Mouse (Mus musculus): ENCODE measurements around the gene Slc4a10. TPM values are rescaled to one million over a fixed set of nuclear protein-coding genes. Genes with fewer than 3 reads are reported as not detected.

The Slc4a10 gene
- polyA plus RNA-seq, 1 experiment from 2014 or later = 0.20 TPM

DNA sequence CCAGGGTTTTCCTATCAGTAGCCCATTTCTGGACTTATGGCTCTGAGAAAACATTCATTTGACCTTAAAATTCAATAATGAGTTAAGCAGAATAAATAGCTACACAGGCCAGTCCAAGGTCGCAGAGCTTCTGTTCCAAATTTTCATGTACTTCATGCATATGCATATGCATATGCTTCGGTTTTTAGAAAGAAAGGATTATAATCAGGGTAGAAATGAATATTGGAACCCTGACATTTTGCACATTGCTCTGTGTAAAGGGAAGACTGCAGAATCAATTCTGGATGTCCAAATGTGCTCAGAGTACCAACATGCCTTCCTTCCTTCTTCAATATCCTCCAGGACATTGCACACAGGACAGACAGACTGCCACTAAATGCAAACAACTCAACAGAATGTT is 261.2 kb downstream of the Slc4a10 start:
- Histone ChIP-seq H3K4me3 (ENCODE audit: low read length) (no peak overlapping the region), H3K4me1 (ENCODE audit: insufficient read depth, low read length) (no peaks in the 10 kb centered on the region), H3K9ac (replicated peaks; ENCODE audit: low read length) (no peak overlapping the region), H3K27ac (ENCODE audit: low read length) (no peak overlapping the region), H3K4me2 (replicated peaks; ENCODE audit: low read depth, low read length) (no peak overlapping the region), H3K27me3 (ENCODE audit: insufficient read depth, low read length) (no peaks in the 10 kb centered on the region), H3K36me3 (ENCODE audit: insufficient read depth, low read length) (no peaks in the 10 kb centered on the region), H3K9me3 (ENCODE audit: low read length) (no peaks in the 10 kb centered on the region)
- 87% methylated on average over 2 of the region's 2 CpGs for WGBS
- ATAC-seq (ENCODE audit: low FRiP score, low TSS enrichment) = no peak

- no peaks in the 10 kb centered on the region for H3K9me3 ChIP-seq (ENCODE audit: low read length)
- no peak overlapping the region for H3K4me2 ChIP-seq (replicated peaks; ENCODE audit: low read depth, low read length)
- WGBS = 85% methylated on average over 2 of the region's 2 CpGs
- H3K27ac ChIP-seq (ENCODE audit: low read length) = no peak overlapping the region
- H3K4me3 ChIP-seq (ENCODE audit: low read length) = no peak overlapping the region
- H3K27me3 ChIP-seq (ENCODE audit: insufficient read depth, low read length) = no peaks in the 10 kb centered on the region
- ATAC-seq (ENCODE audit: low FRiP score, low TSS enrichment) = no peak
- no peak overlapping the region for H3K9ac ChIP-seq (replicated peaks; ENCODE audit: low read length)
- no peaks in the 10 kb centered on the region for H3K36me3 ChIP-seq (ENCODE audit: insufficient read depth, low read length)
- no peaks in the 10 kb centered on the region for H3K4me1 ChIP-seq (ENCODE audit: insufficient read depth, low read length)
Observed at GRCm38 (mm10) chr2:62316930-62317329, 270.7 kb downstream of the Slc4a10 start.

GRCm38 (mm10) chr2:62319489-62319888 is 273.2 kb downstream of the Slc4a10 start:
- no peak for ATAC-seq (ENCODE audit: low FRiP score, low TSS enrichment)
- Histone ChIP-seq H3K36me3 (ENCODE audit: insufficient read depth, low read length) (no peaks in the 10 kb centered on the region), H3K9me3 (ENCODE audit: low read length) (no peaks in the 10 kb centered on the region), H3K9ac (replicated peaks; ENCODE audit: low read length) (no peak overlapping the region), H3K27ac (ENCODE audit: low read length) (no peak overlapping the region), H3K4me3 (ENCODE audit: low read length) (no peak overlapping the region), H3K4me1 (ENCODE audit: insufficient read depth, low read length) (no peaks in the 10 kb centered on the region), H3K27me3 (ENCODE audit: insufficient read depth, low read length) (no peaks in the 10 kb centered on the region), H3K4me2 (replicated peaks; ENCODE audit: low read depth, low read length) (no peak overlapping the region)
- WGBS = 85% methylated on average over 3 of the region's 3 CpGs

- Histone ChIP-seq H3K4me1 (ENCODE audit: insufficient read depth, low read length) (no peaks in the 10 kb centered on the region), H3K4me3 (ENCODE audit: low read length) (no peak overlapping the region), H3K9ac (replicated peaks; ENCODE audit: low read length) (no peak overlapping the region), H3K27ac (ENCODE audit: low read length) (no peak overlapping the region), H3K9me3 (ENCODE audit: low read length) (no peaks in the 10 kb centered on the region), H3K27me3 (ENCODE audit: insufficient read depth, low read length) (no peaks in the 10 kb centered on the region), H3K36me3 (ENCODE audit: insufficient read depth, low read length) (no peaks in the 10 kb centered on the region), H3K4me2 (replicated peaks; ENCODE audit: low read depth, low read length) (no peak overlapping the region)
- WGBS = 85% methylated on average over 9 of the region's 9 CpGs
- no peak for ATAC-seq (ENCODE audit: low FRiP score, low TSS enrichment)
Observed at GRCm38 (mm10) chr2:62323078-62323637, 276.9 kb downstream of the Slc4a10 start.

DNA sequence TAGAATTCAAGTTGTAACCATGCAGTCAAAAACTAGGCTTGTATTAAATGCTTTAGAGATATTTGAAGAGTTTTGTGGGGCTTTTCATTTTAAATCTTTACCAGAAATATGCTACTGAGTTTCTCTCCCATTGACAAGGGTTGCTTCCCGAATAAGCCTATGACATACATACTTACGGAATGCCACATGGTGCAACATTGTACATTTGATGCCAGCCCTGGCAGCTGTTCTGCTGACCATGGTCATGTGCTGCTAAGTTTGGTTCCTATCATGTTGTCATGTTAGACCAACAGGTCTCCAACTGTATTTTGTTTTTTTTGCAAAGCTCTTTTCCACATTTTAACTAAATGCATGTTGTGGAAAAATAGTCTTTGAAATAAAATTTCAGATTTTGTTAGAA is 279.1 kb downstream of the Slc4a10 start:
- 83% methylated on average over 2 of the region's 2 CpGs for WGBS
- H3K27me3 ChIP-seq (ENCODE audit: insufficient read depth, low read length) = no peaks in the 10 kb centered on the region
- no peak for ATAC-seq (ENCODE audit: low FRiP score, low TSS enrichment)
- H3K9ac ChIP-seq (replicated peaks; ENCODE audit: low read length) = no peak overlapping the region
- no peak overlapping the region for H3K4me3 ChIP-seq (ENCODE audit: low read length)
- no peaks in the 10 kb centered on the region for H3K9me3 ChIP-seq (ENCODE audit: low read length)
- no peaks in the 10 kb centered on the region for H3K4me1 ChIP-seq (ENCODE audit: insufficient read depth, low read length)
- H3K27ac ChIP-seq (ENCODE audit: low read length) = no peak overlapping the region
- no peaks in the 10 kb centered on the region for H3K36me3 ChIP-seq (ENCODE audit: insufficient read depth, low read length)
- H3K4me2 ChIP-seq (replicated peaks; ENCODE audit: low read depth, low read length) = no peak overlapping the region

- ATAC-seq (ENCODE audit: low FRiP score, low TSS enrichment) = no peak
- H3K27ac ChIP-seq (ENCODE audit: low read length) = no peak overlapping the region
- 68% methylated on average over 4 of the region's 4 CpGs for WGBS
Observed at GRCm38 (mm10) chr2:62331913-62332312, 285.7 kb downstream of the Slc4a10 start.

DNA sequence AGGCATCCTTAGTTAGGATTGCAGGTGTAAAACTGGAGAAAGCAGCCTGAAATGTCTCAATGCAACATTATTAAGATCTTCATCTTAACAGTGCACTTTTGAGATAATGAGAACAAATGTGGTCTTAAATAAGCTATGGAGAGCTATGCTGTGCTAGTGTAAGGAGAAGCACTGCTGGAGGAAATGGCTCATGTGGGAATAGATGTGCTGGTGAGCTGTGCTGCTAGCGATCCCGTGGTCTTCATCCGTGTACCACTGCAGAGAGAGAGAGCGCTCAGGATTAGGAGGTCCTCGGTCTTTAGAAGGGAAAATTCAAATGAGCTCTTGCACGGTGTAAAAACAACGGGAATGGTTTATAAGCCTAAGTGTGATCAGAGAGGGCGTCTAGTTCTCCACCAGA is 286.2 kb downstream of the Slc4a10 start:
- H3K4me1 ChIP-seq (ENCODE audit: insufficient read depth, low read length) = no peaks in the 10 kb centered on the region
- H3K36me3 ChIP-seq (ENCODE audit: insufficient read depth, low read length) = no peaks in the 10 kb centered on the region
- 76% methylated on average over 8 of the region's 8 CpGs for WGBS
- no peak for ATAC-seq (ENCODE audit: low FRiP score, low TSS enrichment)
- H3K9me3 ChIP-seq (ENCODE audit: low read length) = no peaks in the 10 kb centered on the region
- no peak overlapping the region for H3K9ac ChIP-seq (replicated peaks; ENCODE audit: low read length)
- no peak overlapping the region for H3K4me2 ChIP-seq (replicated peaks; ENCODE audit: low read depth, low read length)
- no peaks in the 10 kb centered on the region for H3K27me3 ChIP-seq (ENCODE audit: insufficient read depth, low read length)
- H3K27ac ChIP-seq (ENCODE audit: low read length) = no peak overlapping the region
- H3K4me3 ChIP-seq (ENCODE audit: low read length) = no peak overlapping the region

More at GRCm38 (mm10) chr2:62331913-62332312, 285.7 kb downstream of the Slc4a10 start:
- Histone ChIP-seq H3K4me2 (replicated peaks; ENCODE audit: low read depth, low read length) (no peak overlapping the region), H3K9me3 (ENCODE audit: low read length) (no peaks in the 10 kb centered on the region), H3K9ac (replicated peaks; ENCODE audit: low read length) (no peak overlapping the region), H3K27me3 (ENCODE audit: insufficient read depth, low read length) (no peaks in the 10 kb centered on the region), H3K36me3 (ENCODE audit: insufficient read depth, low read length) (no peaks in the 10 kb centered on the region), H3K4me1 (ENCODE audit: insufficient read depth, low read length) (no peaks in the 10 kb centered on the region), H3K4me3 (ENCODE audit: low read length) (no peak overlapping the region)

DNA sequence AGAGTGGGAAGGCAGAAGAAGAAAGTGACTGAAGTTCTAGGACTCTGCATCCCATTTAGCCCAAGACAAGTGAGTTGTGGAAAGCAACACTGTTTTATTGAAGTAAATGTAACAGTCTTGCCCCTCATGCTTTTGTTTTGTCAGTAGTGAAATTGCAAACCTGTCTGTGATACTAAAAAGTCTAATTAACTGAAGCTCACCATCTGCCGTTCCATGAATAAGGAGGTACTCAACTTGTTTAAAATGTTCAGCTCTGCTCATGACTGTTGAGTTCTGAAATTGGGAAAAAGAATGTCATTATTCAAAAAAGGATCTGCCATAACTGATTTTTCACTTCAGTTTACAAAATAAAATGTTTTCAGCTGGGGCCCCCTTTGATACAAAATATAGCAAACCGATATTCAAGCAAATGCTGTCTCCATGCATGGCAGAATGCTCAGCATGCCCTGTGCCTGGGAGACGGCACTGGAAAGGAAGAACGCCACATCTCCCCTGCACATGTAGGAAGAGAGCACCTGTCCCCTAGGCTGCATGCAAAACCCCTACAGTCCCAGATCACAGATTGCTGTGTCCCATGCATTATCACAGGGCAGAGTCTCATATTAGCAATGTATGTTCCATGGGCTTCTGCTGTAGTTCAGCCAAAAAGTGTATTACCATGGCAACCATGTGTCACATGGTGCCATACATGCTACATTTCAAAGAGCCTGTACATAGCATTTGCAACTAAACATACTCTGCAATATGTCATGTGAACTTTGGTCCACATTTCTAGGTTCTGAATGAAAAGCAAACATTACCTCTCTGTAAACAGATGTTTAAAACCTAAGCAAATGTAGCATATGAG is 288.4 kb downstream of the Slc4a10 start:
- no peak for ATAC-seq (ENCODE audit: low FRiP score, low TSS enrichment)
- 78% methylated on average over 4 of the region's 4 CpGs for WGBS
- no peaks in the 10 kb centered on the region for H3K9me3 ChIP-seq (ENCODE audit: low read length)
- H3K9ac ChIP-seq (replicated peaks; ENCODE audit: low read length) = no peak overlapping the region
- H3K4me3 ChIP-seq (ENCODE audit: low read length) = no peak overlapping the region
- no peak overlapping the region for H3K27ac ChIP-seq (ENCODE audit: low read length)
- no peaks in the 10 kb centered on the region for H3K4me1 ChIP-seq (ENCODE audit: insufficient read depth, low read length)
- H3K27me3 ChIP-seq (ENCODE audit: insufficient read depth, low read length) = no peaks in the 10 kb centered on the region
- H3K4me2 ChIP-seq (replicated peaks; ENCODE audit: low read depth, low read length) = no peak overlapping the region
- no peaks in the 10 kb centered on the region for H3K36me3 ChIP-seq (ENCODE audit: insufficient read depth, low read length)

- Histone ChIP-seq H3K36me3 (ENCODE audit: insufficient read depth, low read length) (0 out of 2 replicates have a peak, but pooled peaks cover 5% of the 10 kb centered on the region), H3K9me3 (ENCODE audit: low read length) (no peaks in the 10 kb centered on the region), H3K4me2 (replicated peaks; ENCODE audit: low read depth, low read length) (no peak overlapping the region), H3K27me3 (ENCODE audit: insufficient read depth, low read length) (no peaks in the 10 kb centered on the region), H3K9ac (replicated peaks; ENCODE audit: low read length) (no peak overlapping the region), H3K4me1 (ENCODE audit: insufficient read depth, low read length) (no peaks in the 10 kb centered on the region), H3K4me3 (ENCODE audit: low read length) (no peak overlapping the region), H3K27ac (ENCODE audit: low read length) (no peak overlapping the region)
- no peak for ATAC-seq (ENCODE audit: low FRiP score, low TSS enrichment)
- 87% methylated on average over 7 of the region's 7 CpGs for WGBS
Observed at GRCm38 (mm10) chr2:62337086-62337485, 290.8 kb downstream of the Slc4a10 start.

GRCm38 (mm10) chr2:62339222-62339944 is 293.1 kb downstream of the Slc4a10 start:
- H3K9ac ChIP-seq (replicated peaks; ENCODE audit: low read length) = no peak overlapping the region
- H3K27ac ChIP-seq (ENCODE audit: low read length) = no peak overlapping the region
- ATAC-seq (ENCODE audit: low FRiP score, low TSS enrichment) = no peak
- no peak overlapping the region for H3K4me3 ChIP-seq (ENCODE audit: low read length)
- H3K9me3 ChIP-seq (ENCODE audit: low read length) = no peaks in the 10 kb centered on the region
- no peaks in the 10 kb centered on the region for H3K4me1 ChIP-seq (ENCODE audit: insufficient read depth, low read length)
- WGBS = 76% methylated on average over 4 of the region's 4 CpGs
- no peaks in the 10 kb centered on the region for H3K27me3 ChIP-seq (ENCODE audit: insufficient read depth, low read length)
- no peak overlapping the region for H3K4me2 ChIP-seq (replicated peaks; ENCODE audit: low read depth, low read length)
- H3K36me3 ChIP-seq (ENCODE audit: insufficient read depth, low read length) = 0 out of 2 replicates have a peak, but pooled peaks cover 5% of the 10 kb centered on the region
